Mouse (Mus musculus): ENCODE data around the gene Armh1.

GRCm38 (mm10) chr4:117299921-117300320, 48.0 kb upstream of the Armh1 start:
- TF ChIP-seq CTCF (IDR thresholded peaks at IDR 0.05; ENCODE audit: low read depth) (no peak), EP300 (IDR thresholded peaks at IDR 0.05; ENCODE audit: low read depth) (no peak)

Data from heart, postnatal 0 days (tissue).